Mouse (Mus musculus) olfactory bulb, adult 2 months (tissue): Measurements from ENCODE around the gene Nop53.

Experiments used
- CTCF ChIP-seq: fragments of 200-500 bp; IDR thresholded peaks from 2 replicates; pipeline ENCODE4 v1.5.1; 2012; ENCODE audit warnings: low read depth, mild to moderate bottlenecking, low read length, moderate library complexity; ENCODE audit not compliant: insufficient read depth
- POLR2A ChIP-seq: fragments of 200-500 bp; IDR thresholded peaks from 2 replicates; pipeline ENCODE4 v1.6.1; 2012; ENCODE audit warnings: mild to moderate bottlenecking, low read depth, low read length, moderate library complexity; ENCODE audit not compliant: insufficient read depth

DNA sequence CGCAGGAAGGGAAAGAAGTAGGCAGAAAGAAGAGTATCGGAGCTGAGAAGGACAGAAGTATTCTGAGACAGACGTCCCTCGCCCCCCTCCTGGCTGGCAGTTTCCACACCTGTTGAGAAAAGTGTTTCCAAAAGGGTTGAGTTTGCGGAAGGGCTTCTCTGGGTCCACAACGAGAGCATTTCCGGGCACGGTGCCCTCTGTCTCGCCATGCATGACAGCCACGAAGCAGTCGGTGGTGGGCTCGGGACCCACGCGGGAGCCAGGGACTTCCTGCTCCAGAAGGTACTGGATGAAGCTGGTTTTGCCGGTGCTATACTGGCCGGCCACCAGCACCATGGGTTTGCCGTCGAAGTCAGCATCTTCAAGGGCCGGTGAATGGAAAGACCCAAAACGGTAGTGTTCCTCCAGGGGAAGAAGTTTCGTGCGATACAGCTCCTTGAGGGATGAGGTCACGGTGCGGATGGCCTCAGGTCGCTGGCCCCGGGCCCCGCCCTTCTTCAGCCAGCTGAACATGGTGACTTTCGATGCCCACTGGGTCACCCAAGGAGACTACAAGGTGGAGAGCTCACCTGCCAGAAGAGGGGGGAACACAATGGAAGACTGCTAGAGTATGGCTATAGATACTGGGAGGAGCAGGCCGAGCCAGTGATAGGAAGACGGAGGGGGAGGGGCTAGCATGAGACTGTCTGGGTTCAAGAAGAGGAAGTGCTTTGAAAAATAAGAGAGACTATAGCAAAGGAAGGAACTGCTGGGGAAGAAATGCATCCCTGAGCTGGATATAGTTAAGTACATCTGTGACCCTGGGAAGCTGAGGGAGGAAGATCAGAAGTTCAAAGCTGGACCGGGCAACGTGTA, 18.2 kb upstream of the Nop53 start:
- no peak for TF ChIP-seq POLR2A
- no peak for TF ChIP-seq CTCF
